Mouse (Mus musculus): ENCODE measurements around the gene Chrnd. TPM values are rescaled to one million over a fixed set of nuclear protein-coding genes. Genes with fewer than 3 reads are reported as not detected.
A peak's percentile ranks its signal among the peaks of the same experiment; 100 is the strongest.

The Chrnd gene
- total RNA-seq, 2 experiments from 2014 or later, result not detected

GRCm38 (mm10) chr1:87184751-87185139, 5.7 kb upstream of the Chrnd start:
- peak; percentile 65 to 80 for DNase-seq

GRCm38 (mm10) chr1:87185526-87185925, 4.9 kb upstream of the Chrnd start:
- DNase-seq, result no peak

- peak in 1 of 2 experiments; percentile 19 for DNase-seq
Measured at GRCm38 (mm10) chr1:87186261-87187036, 4.0 kb upstream of the Chrnd start.

GRCm38 (mm10) chr1:87187037-87187355, 3.4 kb upstream of the Chrnd start:
- DNase-seq, result peak; percentile 60 to 84

GRCm38 (mm10) chr1:87197296-87197695, 6.9 kb downstream of the Chrnd start:
- DNase-seq, result no peak

- DNase-seq, result no peak
Measured at GRCm38 (mm10) chr1:87198119-87199065, 8.0 kb downstream of the Chrnd start.

- DNase-seq, result no peak
Measured at GRCm38 (mm10) chr1:87200811-87201210, 10.4 kb downstream of the Chrnd start.

GRCm38 (mm10) chr1:87201848-87202247, 11.4 kb downstream of the Chrnd start:
- no peak for DNase-seq

GRCm38 (mm10) chr1:87203779-87204178, 13.4 kb downstream of the Chrnd start:
- no peak for DNase-seq

- no peak for DNase-seq
Measured at GRCm38 (mm10) chr1:87204465-87204864, 14.1 kb downstream of the Chrnd start, which contains the start of gene Chrng. Gene Chrng (plus strand): TSS chr1:87204657.

- no peak for DNase-seq
Measured at GRCm38 (mm10) chr1:87205038-87205437, 14.6 kb downstream of the Chrnd start.

- no peak for DNase-seq
Measured at GRCm38 (mm10) chr1:87205502-87205901, 15.1 kb downstream of the Chrnd start.

GRCm38 (mm10) chr1:87206339-87206738, 15.9 kb downstream of the Chrnd start:
- DNase-seq, result no peak

- no peak for DNase-seq
Measured at GRCm38 (mm10) chr1:87211431-87211830, 21.0 kb downstream of the Chrnd start.

GRCm38 (mm10) chr1:87213735-87214704, 23.6 kb downstream of the Chrnd start, which contains the start of gene Eif4e2:
Gene Eif4e2 (plus strand): TSS chr1:87213914.
- peak; percentile 94 to 97 for DNase-seq

- peak in 1 of 2 experiments; percentile 12 for DNase-seq
Measured at GRCm38 (mm10) chr1:87214748-87215147, 24.3 kb downstream of the Chrnd start.

- no peak for DNase-seq
Measured at GRCm38 (mm10) chr1:87217938-87218337, 27.5 kb downstream of the Chrnd start.

- DNase-seq, result no peak
Measured at GRCm38 (mm10) chr1:87225739-87226138, 35.3 kb downstream of the Chrnd start.

- DNase-seq, result no peak
Measured at GRCm38 (mm10) chr1:87226409-87227159, 36.2 kb downstream of the Chrnd start.

GRCm38 (mm10) chr1:87227160-87227550, 36.7 kb downstream of the Chrnd start:
- DNase-seq, result peak; percentile 16 to 41

GRCm38 (mm10) chr1:87230606-87231005, 40.2 kb downstream of the Chrnd start:
- DNase-seq, result no peak
